Mouse (Mus musculus) neural tube, postnatal 0 days (tissue): Measurements from ENCODE around the gene Usp19. TPM values are rescaled to one million over a fixed set of nuclear protein-coding genes. Genes with fewer than 3 reads are reported as not detected.

Experiments
- polyA plus RNA-seq: library from polyadenylated mRNA; unstranded; fragments of >200 nt; fragmentation: Nextera tagmentation; extraction: Ambion mirVana; gene quantifications from 2 replicates; pipeline ENCODE4 v1.2.1, GENCODE M21; 2015

Usp19 gene
- polyA plus RNA-seq: 47.0 and 53.7 TPM in 2 replicates

DNA sequence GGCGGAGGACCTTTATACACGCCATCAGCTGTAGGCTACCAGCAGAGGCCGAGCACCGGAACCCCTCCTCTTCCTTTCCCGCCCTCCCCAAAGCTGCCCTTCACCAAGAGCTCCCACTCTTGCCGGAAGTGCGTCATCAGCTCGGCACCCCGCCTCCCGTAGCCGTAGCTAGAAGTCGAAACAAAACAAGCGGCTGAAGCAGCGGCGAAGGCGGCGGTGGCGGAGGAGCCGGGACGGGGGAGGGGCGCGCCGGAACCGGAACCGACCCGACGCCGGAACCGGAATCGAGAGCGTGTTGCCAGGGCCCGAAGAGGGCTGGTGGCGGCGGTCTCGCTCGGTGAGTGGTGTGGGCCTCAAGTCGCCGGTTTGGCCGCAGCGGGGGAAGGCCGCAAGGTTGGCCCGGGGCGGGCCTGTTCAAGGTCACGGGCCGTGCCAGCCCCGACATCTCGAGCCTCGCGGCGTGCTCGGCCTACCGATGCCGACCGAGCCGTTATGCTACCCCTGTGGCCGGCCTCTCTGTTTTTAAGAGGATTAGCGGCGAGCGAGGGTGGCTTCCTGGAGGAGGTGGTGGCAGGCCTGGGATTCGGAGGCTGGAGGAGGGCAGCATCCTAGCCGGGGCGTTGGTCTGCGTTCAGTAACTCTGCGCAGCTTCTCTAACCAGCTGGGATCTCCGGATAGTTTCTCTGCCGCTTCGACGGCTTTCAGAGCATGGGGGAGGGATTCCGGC, at the start of gene Usp19:
TSS of gene Usp19 (plus strand) at position 44 of the 727 bp plus-strand sequence.

GRCm38 (mm10) chr9:108460319-108461178, 29.9 kb upstream of the Usp19 start, which contains the start of gene Ccdc71:
Ccdc71 (plus strand) TSS chr9:108460527.

DNA sequence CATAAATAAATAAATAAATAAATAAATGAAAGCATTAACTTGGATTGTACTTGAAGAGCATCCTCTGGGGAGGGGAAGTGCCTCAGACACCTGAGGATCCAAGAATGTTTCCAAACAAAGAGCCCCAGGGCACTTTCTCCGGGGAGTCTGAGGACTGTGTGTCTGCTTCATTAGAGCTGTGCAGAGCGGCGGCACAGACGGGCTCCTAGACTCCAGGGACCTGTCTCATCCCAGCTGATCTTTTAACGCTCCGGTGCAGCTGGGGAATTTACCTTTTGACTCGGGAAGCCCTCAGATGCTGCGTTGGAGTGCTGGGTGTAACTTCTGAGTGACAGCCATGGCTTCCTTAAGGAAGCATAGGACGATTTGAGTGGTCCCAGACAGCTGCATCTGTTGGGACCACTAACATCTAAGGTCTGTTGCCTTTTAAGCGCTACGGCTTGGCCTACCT, 29.2 kb upstream of the Usp19 start, which contains the start of gene Klhdc8b:
TSS of gene Klhdc8b (minus strand) at position 401 of the 451 bp plus-strand sequence.

DNA sequence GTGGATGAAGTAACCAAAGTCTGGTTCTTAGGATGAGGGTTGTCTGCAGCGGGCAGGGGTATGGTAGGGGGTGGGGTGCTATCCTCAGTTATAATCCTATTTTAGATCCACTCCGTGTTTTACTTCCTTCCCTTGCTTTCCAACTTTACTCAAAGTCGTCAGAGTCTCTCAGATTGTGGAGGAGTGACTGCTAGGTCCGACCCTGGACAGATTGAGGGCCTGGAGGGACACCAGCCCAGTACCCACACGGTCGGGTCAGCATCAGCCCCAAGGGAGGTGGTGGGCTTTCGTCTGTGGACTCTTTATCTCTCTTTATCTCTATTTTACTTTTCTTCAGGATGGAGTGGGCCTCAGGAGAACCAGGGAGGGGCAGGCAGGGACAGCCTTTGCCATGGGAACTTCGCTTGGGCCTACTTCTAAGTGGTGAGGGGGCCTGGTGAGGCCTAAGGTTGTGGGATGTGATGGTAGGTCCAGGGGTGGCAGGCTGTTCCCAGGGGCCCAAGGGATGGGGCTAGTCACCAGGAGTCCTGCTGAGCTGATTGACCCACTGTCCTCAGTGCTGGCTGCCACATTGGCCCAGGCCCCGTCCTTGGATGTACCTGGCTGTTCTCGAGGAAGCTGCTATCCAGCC, 10.6 kb upstream of the Usp19 start, which contains the start of gene Lamb2:
TSS of gene Lamb2 (plus strand) at position 16 of the 631 bp plus-strand sequence.

DNA sequence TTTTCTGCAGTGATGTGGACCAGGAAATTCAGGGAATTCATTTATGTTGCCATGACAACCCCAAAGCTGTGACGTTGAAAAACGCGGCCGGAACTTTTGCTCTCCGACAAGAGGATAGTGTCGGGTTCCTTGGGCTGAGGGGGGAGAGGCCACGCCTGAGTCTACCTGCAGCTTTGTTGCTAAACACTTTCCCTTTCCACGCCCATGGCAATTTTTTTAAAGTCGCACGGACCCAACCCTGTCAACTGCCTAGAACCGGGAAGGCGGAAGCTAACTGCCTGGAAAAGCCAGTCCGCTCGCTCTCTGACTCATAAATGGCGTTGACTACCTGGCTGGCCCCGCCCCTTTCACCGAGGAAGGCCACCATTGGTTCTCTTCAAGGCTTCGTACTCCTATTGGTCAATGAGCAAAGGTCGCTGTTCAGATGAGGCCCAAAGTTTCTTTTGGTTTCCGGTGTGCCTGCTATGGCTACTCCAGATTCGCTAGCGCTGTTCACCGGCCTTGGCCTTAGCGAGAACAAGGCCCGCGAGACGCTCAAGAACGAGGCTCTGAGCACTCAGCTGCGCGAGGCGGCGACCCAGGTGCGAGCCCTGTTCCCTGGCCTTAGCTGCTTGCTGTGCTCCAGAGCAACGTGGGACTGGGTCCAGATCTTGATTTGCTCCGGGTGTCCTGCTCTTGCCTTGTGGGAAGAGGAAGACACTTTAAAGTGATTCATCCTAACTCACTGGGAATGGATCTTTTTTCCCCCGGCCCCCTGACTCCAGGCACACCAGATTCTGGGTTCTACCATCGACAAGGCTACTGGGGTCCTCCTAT, 17.4 kb downstream of the Usp19 start, which contains the start of gene Qars:
TSS of gene Qars (plus strand) at position 88 of the 816 bp plus-strand sequence.

DNA sequence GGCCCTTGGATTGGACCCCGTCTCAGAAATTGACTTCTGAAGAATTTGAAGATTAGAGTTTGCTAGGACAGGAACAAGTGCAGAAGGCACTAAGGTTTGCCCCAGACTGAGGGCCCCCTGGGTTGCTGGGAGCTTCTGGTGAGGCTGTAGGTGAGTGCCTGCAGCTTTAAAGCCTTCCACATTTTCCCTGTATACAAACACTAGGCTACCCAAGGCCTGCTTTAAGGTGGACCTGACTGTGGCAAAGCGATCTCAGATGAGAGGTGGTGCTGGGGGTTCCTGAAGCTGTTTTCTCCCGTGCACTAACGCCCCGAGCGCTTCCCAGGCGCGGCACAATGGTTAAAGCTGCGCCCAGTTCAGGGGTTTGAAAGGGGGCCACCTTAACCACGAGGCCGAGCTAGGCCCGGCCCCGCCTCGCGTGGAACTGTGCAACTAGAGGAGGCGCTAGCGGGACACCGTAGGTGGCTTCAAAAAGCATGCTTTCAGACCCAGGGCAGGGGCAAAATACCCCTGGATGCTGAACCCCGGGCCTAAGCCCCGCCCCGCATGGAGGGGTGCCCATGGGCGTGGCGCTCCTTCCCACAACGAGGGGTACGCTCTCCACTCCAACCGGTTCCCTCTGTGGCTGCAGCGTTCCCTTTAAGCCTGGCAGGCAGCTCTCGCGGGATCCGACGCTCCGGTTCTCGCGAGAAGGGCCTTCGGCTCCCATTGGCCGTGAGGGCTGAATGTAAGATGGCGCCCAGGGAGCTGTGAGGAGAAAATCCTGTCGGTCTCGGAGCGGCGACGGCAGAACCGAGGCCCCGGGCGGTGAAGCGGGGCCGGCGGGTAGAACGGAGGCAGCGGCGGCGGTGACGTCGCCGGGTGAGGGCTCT, 26.2 kb downstream of the Usp19 start, which contains the start of gene Qrich1:
TSS of gene Qrich1 (plus strand) at position 427 of the 872 bp plus-strand sequence.

Other genes with a start within 250 kb of the Usp19 start
- 74.1 and 75.7 TPM in 2 replicates for gene Dag1, start 226.6 kb upstream of the Usp19 start, polyA plus RNA-seq
- 112 and 121 TPM in 2 replicates for gene Nicn1, start 200.2 kb upstream of the Usp19 start, polyA plus RNA-seq
- 30.6 and 33.3 TPM in 2 replicates for gene Amt, start 193.7 kb upstream of the Usp19 start, polyA plus RNA-seq
- gene Rhoa, start 184.5 kb upstream of the Usp19 start, polyA plus RNA-seq: 249 and 260 TPM in 2 replicates
- gene Tcta, start 184.4 kb upstream of the Usp19 start, polyA plus RNA-seq: 69.9 and 77.0 TPM in 2 replicates
- 433 and 522 TPM in 2 replicates for gene Gpx1, start 151.7 kb upstream of the Usp19 start, polyA plus RNA-seq
- 72.1 and 82.6 TPM in 2 replicates for gene Usp4, start 142.7 kb upstream of the Usp19 start, polyA plus RNA-seq
- gene 1700102P08Rik, start 97.8 kb upstream of the Usp19 start, polyA plus RNA-seq: 0.32 and 1.1 TPM in 2 replicates
- gene Ccdc36, start 62.1 kb upstream of the Usp19 start, polyA plus RNA-seq: 1.4 and 1.6 TPM in 2 replicates
- gene BC048562, start 54.1 kb upstream of the Usp19 start, polyA plus RNA-seq: not detected in 2 replicates
- gene Ccdc71, start 30.1 kb upstream of the Usp19 start, polyA plus RNA-seq: 47.1 and 52.8 TPM in 2 replicates
- 46.3 and 48.3 TPM in 2 replicates for gene Klhdc8b, start 29.0 kb upstream of the Usp19 start, polyA plus RNA-seq
- gene Lamb2, start 10.9 kb upstream of the Usp19 start, polyA plus RNA-seq: 16.0 and 18.2 TPM in 2 replicates
- 52.8 and 54.8 TPM in 2 replicates for gene Qars, start 17.1 kb downstream of the Usp19 start, polyA plus RNA-seq
- gene Qrich1, start 26.2 kb downstream of the Usp19 start, polyA plus RNA-seq: 74.5 and 75.7 TPM in 2 replicates
- gene Impdh2, start 69.7 kb downstream of the Usp19 start, polyA plus RNA-seq: 102 and 104 TPM in 2 replicates
- gene Ndufaf3, start 76.8 kb downstream of the Usp19 start, polyA plus RNA-seq: 93.4 and 94.7 TPM in 2 replicates
- gene Dalrd3, start 79.3 kb downstream of the Usp19 start, polyA plus RNA-seq: 240 and 273 TPM in 2 replicates
- gene Wdr6, start 88.1 kb downstream of the Usp19 start, polyA plus RNA-seq: 215 and 248 TPM in 2 replicates
- gene P4htm, start 107.1 kb downstream of the Usp19 start, polyA plus RNA-seq: 48.8 and 51.4 TPM in 2 replicates
- gene Arih2, start 158.8 kb downstream of the Usp19 start, polyA plus RNA-seq: 29.1 and 32.9 TPM in 2 replicates
- 46.2 and 46.9 TPM in 2 replicates for gene Slc25a20, start 171.5 kb downstream of the Usp19 start, polyA plus RNA-seq
- gene Prkar2a, start 198.7 kb downstream of the Usp19 start, polyA plus RNA-seq: 45.1 and 46.4 TPM in 2 replicates